8 mouse cellular contexts compared by ENCODE assay signal in the genomic region with DNA sequence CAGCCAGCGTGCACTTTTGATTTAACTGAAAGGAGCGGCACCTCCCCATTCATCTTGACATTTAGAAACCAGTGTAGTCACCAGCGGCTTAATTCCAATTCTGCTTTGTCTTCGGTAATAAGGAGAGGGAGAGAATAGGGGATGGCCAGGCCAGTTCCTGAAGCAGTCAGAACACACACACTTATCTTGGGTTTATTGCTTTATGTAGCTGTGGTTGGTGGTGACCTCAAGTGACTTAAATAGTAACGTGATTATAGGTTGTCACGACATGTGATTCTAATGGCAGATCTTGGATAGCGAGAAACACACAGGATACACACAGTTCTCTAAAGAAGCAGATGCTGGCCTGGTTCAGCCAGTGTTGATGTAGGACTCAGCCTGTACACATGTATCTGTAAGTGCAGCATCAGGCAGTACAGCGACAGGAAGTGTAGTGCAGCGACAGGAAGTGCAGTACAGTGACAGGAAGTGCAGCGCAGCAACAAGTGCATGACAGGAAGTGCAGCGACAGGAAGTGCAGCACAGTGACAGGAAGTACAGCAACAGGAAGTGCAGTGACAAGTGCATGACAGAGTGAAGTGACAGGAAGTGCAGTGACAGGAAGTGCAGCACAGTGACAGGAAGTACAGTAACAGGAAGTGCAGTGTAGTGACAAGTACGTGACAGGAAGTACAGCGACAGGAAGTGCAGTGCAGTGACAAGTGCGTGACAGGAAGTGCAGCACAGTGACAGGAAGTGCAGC. TPM values are rescaled to one million over a fixed set of nuclear protein-coding genes. Genes with fewer than 3 reads are reported as not detected.
A peak's percentile ranks its signal among the peaks of the same experiment; 100 is the strongest.
DNase-seq lines count a peak whose midpoint lies in the region; ATAC-seq and TF ChIP-seq lines count a peak whose summit lies in the region.
"Had no signal": no experiment of that assay in that cellular context is flagged by ENCODE, and none has a peak within 500 bp of the region (broad histone marks: within the 10 kb centered on the region; RNA-seq: fewer than 3 reads in every experiment).

No protein-coding gene starts in this region.

- 83% methylated on average over 14 of the region's 14 CpGs for whole genome bisulfite sequencing in liver, postnatal 0 days (ENCODE audit: insufficient replicate concordance)
- WGBS in liver, embryonic 11.5 days, result 88% methylated on average over 14 of the region's 14 CpGs

- H3K27ac ChIP-seq in liver, postnatal 0 days (ENCODE audit: low read depth), result peak overlapping the region; percentile 24; the same call in 1 of the 2 replicates
- H3K27ac ChIP-seq in liver, embryonic 11.5 days (ENCODE audit: low read depth, low read length), result no peak overlapping the region
- H3K27ac ChIP-seq in CH12.LX (ENCODE audit: insufficient read depth, low read depth), result no peak overlapping the region

- no peaks in the 10 kb centered on the region for H3K36me3 ChIP-seq in liver, postnatal 0 days (replicated peaks; ENCODE audit: insufficient read depth, low read length)
- no peaks in the 10 kb centered on the region; the same call in 1 of the 2 replicates for H3K36me3 ChIP-seq in liver, embryonic 11.5 days (ENCODE audit: control insufficient read depth, insufficient read depth, low read length)
- peaks cover 4 to 9% of the 10 kb centered on the region in 2 experiments for H3K36me3 ChIP-seq in CH12.LX (replicated peaks in 1 of 2; ENCODE audit: control insufficient read depth in 1 of 2, insufficient read depth in 1 of 2, low read length in 1 of 2)

- H3K4me1 ChIP-seq in liver, postnatal 0 days (ENCODE audit: insufficient read depth), result no peaks in the 10 kb centered on the region
- H3K4me1 ChIP-seq in liver, embryonic 11.5 days (replicated peaks; ENCODE audit: control insufficient read depth, insufficient read depth, low read length), result no peaks in the 10 kb centered on the region
- H3K4me1 ChIP-seq in CH12.LX (ENCODE audit: control insufficient read depth in 1 of 2, insufficient read depth in 2 of 2), result peaks cover 0 to 4% of the 10 kb centered on the region in 2 experiments; a peak in 1 of 4 replicates

- no peak for TF ChIP-seq RAD21 in CH12.LX (IDR thresholded peaks at IDR 0.05; ENCODE audit: low read depth, low read length)

- TF ChIP-seq POLR2A in CH12.LX (IDR thresholded peaks at IDR 0.05; ENCODE audit: low read depth, low read length), result no peak
- no peak for TF ChIP-seq POLR2A in brain, embryonic 14.5 days (IDR thresholded peaks at IDR 0.05; ENCODE audit: borderline replicate concordance, extremely low read depth, insufficient read depth, insufficient read length, poor library complexity, severe bottlenecking)

- H3K79me2 ChIP-seq in CH12.LX (replicated peaks; ENCODE audit: control insufficient read depth, extremely low read depth, insufficient read depth, poor library complexity, severe bottlenecking), result no peaks in the 10 kb centered on the region

- intact Hi-C loops in left cerebral cortex, postnatal 25 days (cut with DNase I), result no loop called here

- in situ Hi-C loops in CH12.LX (cut with MboI; ENCODE audit: low pct_ligation_motif_present, low pct_unique_long_range_greater_than_20kb, low sequenced_read_pairs), result loop anchor here (10.0 kb wide), 1 partner anchor 494 kb away; no protein-coding TSS in a partner anchor

- DNase-seq in liver, postnatal 0 days, result no peak
- DNase-seq in liver, embryonic 11.5 days (ENCODE audit: low spot score), result no peak
- no peak for DNase-seq in CH12.LX (ENCODE audit: extremely low read depth)
- peak; percentile 30 for DNase-seq in brain, embryonic 14.5 days (ENCODE audit: low read depth)
- no peak for DNase-seq in cerebellum, adult 8-10 months
- DNase-seq in left cerebral cortex, postnatal 25 days (ENCODE audit: low spot score in 2 of 2), result no peak
- DNase-seq: gastrocnemius, postnatal 14 days had no signal

- no peak overlapping the region for H3K4me2 ChIP-seq in liver, postnatal 0 days (ENCODE audit: low read depth, low read length)
- H3K4me2 ChIP-seq in liver, embryonic 11.5 days, result no peak overlapping the region
- no peak overlapping the region for H3K4me2 ChIP-seq in CH12.LX (ENCODE audit: insufficient read depth, low read depth, poor library complexity, severe bottlenecking)

- H3K9ac ChIP-seq in liver, postnatal 0 days (replicated peaks), result no peak overlapping the region
- no peak overlapping the region for H3K9ac ChIP-seq in liver, embryonic 11.5 days (ENCODE audit: low read depth, low read length)
- no peak overlapping the region for H3K9ac ChIP-seq in CH12.LX (ENCODE audit: insufficient read depth, low read depth)

- no peak overlapping the region for H3K4me3 ChIP-seq in liver, postnatal 0 days (ENCODE audit: low read depth, low read length)
- H3K4me3 ChIP-seq in liver, embryonic 11.5 days (ENCODE audit: low read depth, low read length), result no peak overlapping the region
- H3K4me3 ChIP-seq in CH12.LX (replicated peaks in 1 of 3; ENCODE audit: low read depth in 2 of 3, low read length in 2 of 3, poor library complexity in 1 of 3), result no peak overlapping the region

- no peak for TF ChIP-seq CTCF in liver, postnatal 0 days (IDR thresholded peaks at IDR 0.05; ENCODE audit: low read depth)
- no peak for TF ChIP-seq CTCF in CH12.LX (conservative IDR thresholded peaks at IDR 0.05 in 1 of 2, IDR thresholded peaks at IDR 0.05 in 1 of 2; ENCODE audit: low read depth in 2 of 2, low read length in 2 of 2)
- TF ChIP-seq CTCF in brain, embryonic 14.5 days (IDR thresholded peaks at IDR 0.05; ENCODE audit: borderline replicate concordance, extremely low read depth, insufficient read depth, insufficient read length), result no peak

- dilution Hi-C loops in CH12.LX (cut with MboI; ENCODE audit: extremely low pct_ligation_motif_present, extremely low pct_unique_long_range_greater_than_20kb, low sequenced_read_pairs), result no loop called here

- TF ChIP-seq EP300 in liver, postnatal 0 days (IDR thresholded peaks at IDR 0.05; ENCODE audit: low read depth), result no peak
- no peak for TF ChIP-seq EP300 in CH12.LX (IDR thresholded peaks at IDR 0.05; ENCODE audit: low read length)

- no peaks in the 10 kb centered on the region for H3K27me3 ChIP-seq in liver, postnatal 0 days (ENCODE audit: insufficient read depth, low read length)
- H3K27me3 ChIP-seq in liver, embryonic 11.5 days (replicated peaks; ENCODE audit: control insufficient read depth, insufficient read depth, low read length), result no peaks in the 10 kb centered on the region
- H3K27me3 ChIP-seq in CH12.LX (replicated peaks), result no peaks in the 10 kb centered on the region

- peaks cover 5% of the 10 kb centered on the region for H3K9me3 ChIP-seq in liver, postnatal 0 days (ENCODE audit: low read length)
- no peaks in the 10 kb centered on the region for H3K9me3 ChIP-seq in liver, embryonic 11.5 days (ENCODE audit: control insufficient read depth, low read length)
- peaks cover 8% of the 10 kb centered on the region for H3K9me3 ChIP-seq in CH12.LX (replicated peaks; ENCODE audit: low read length)

- ATAC-seq in liver, postnatal 0 days, result peak; percentile 25; the same call in 1 of the 2 replicates
- ATAC-seq in liver, embryonic 11.5 days (replicated peaks; ENCODE audit: low FRiP score), result no peak
- ATAC-seq in neutrophil, adult 5-6 weeks (ENCODE audit: extremely low read depth, insufficient number of reproducible peaks, low FRiP score, poor library complexity, severe bottlenecking), result peak; percentile 56; the same call in 1 of the 2 replicates

TF ChIP-seq in CH12.LX, 34 proteins besides CTCF, POLR2A, EP300 and RAD21:
- no peak for TF ChIP-seq MAX (IDR thresholded peaks at IDR 0.05; ENCODE audit: low read length)
- TF ChIP-seq BHLHE40 (IDR thresholded peaks at IDR 0.05; ENCODE audit: low read depth, low read length), result no peak
- TF ChIP-seq ELF1 (IDR thresholded peaks at IDR 0.05; ENCODE audit: low read depth, low read length), result peak; percentile 35; the same call in 1 of the 2 replicates
- TF ChIP-seq NELFE (IDR thresholded peaks at IDR 0.05; ENCODE audit: low read depth, low read length), result no peak

RNA-seq across cellular contexts. Expression of a gene that starts 37.5 kb away (rescaled TPM):
- 0.70 and 0.71 TPM in 2 replicates for polyA plus RNA-seq in liver, postnatal 0 days (2015; fragmentation: Nextera tagmentation; extraction: Ambion mirVana)
- polyA plus RNA-seq in liver, embryonic 11.5 days (2014; fragmentation: Nextera tagmentation; extraction: Ambion mirVana), result 2.5 and 2.9 TPM in 2 replicates
- total RNA-seq in CH12.LX (2012; rRNA removed) (1.5 and 1.9 TPM in 2 replicates), CH12.LX (2014; rRNA removed) (1.9 and 2.1 TPM in 2 replicates)
- 1.7 and 1.9 TPM in 2 replicates for polyA plus RNA-seq in CH12.LX (2012; ENCODE audit: insufficient read length, low read depth)
- polyA plus RNA-seq in brain, embryonic 14.5 days (2012; rRNA removed), result 19.6 and 31.4 TPM in 2 replicates
- 26.0 and 27.2 TPM in 2 replicates for total RNA-seq in neutrophil, adult 5-6 weeks (2017)
- 100 to 1,000 TPM in 1 of 2 experiments, 10 to 100 TPM in 1; 98.2 to 100 TPM for total RNA-seq in left cerebral cortex, postnatal 25 days (2021)
